Mouse (Mus musculus): ENCODE measurements around the gene BC030870.

DNA sequence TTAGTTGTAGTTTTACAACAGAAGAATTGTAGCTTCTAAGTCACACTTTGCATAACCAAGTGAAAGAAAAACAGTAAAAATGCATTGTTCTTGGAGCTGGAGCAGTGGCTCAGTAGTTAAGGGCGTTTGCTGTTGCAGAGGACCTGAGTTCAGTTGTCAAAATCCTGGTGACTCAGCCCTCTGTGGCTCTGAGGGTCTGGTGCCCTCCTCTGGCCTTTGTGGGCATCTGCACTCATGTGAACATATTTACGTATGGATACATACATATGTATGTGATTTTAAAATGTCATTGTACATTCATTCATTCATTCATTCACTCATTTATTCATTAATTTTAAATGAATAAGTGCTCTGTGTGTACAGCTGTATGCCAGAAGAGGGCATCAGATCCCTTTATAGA, 43.7 kb downstream of the BC030870 start:
- no peak for TF ChIP-seq POLR2A (IDR thresholded peaks at IDR 0.05; ENCODE audit: borderline replicate concordance, extremely low read depth, low read depth, low read length)
- no peak for TF ChIP-seq CTCF (IDR thresholded peaks at IDR 0.05; ENCODE audit: insufficient read depth, low read length)
